Mouse (Mus musculus) liver, postnatal 0 days (tissue): ENCODE data around the gene Cc2d1b. TPM values are rescaled to one million over a fixed set of nuclear protein-coding genes. Genes with fewer than 3 reads are reported as not detected.

ENCODE experiments used
- ATAC-seq: fragments of 200-750 bp; cut with Nextera tagmentation; 2 replicates; pipeline ENCODE4 v1.8.0; 2017; ENCODE audit warnings: mild to moderate bottlenecking, moderate library complexity
- DNase-seq: peaks from one replicate; pipeline ENCODE4 v3.0.0-alpha.2; 2016
- H3K27ac ChIP-seq: fragments of 300-500 bp; sonication (generic); 2 replicates; pipeline ENCODE4 v1.5.1; 2014; ENCODE audit warnings: antibody characterized with exemption, moderate library complexity, mild to moderate bottlenecking, low read depth
- H3K27me3 ChIP-seq: fragments of 300-500 bp; sonication (generic); 2 replicates; pipeline ENCODE4 v1.6.1; 2014; ENCODE audit warnings: low read length, control low read depth, mixed read lengths; ENCODE audit not compliant: insufficient read depth
- H3K36me3 ChIP-seq: fragments of 300-500 bp; sonication (generic); replicated peaks from 2 replicates; pipeline ENCODE4 v1.6.1; 2014; ENCODE audit warnings: mild to moderate bottlenecking, control low read depth, low read length, moderate library complexity, mixed read lengths; ENCODE audit not compliant: insufficient read depth
- H3K4me1 ChIP-seq: fragments of 300-500 bp; sonication (generic); 2 replicates; pipeline ENCODE4 v1.6.1; 2014; ENCODE audit warnings: antibody characterized with exemption, mild to moderate bottlenecking, control low read depth; ENCODE audit not compliant: insufficient read depth
- H3K4me2 ChIP-seq: fragments of 300-500 bp; sonication (generic); 2 replicates; pipeline ENCODE4 v1.6.1; 2014; ENCODE audit warnings: low read depth, mild to moderate bottlenecking, low read length, moderate library complexity, mixed read lengths
- H3K4me3 ChIP-seq: fragments of 300-500 bp; sonication (generic); 2 replicates; pipeline ENCODE4 v1.5.1; 2014; ENCODE audit warnings: low read depth, low read length
- H3K9ac ChIP-seq: fragments of 300-500 bp; sonication (generic); replicated peaks from 2 replicates; pipeline ENCODE4 v1.6.1; 2014; ENCODE audit warnings: mild to moderate bottlenecking, moderate library complexity
- H3K9me3 ChIP-seq: fragments of 300-500 bp; sonication (generic); 2 replicates; pipeline ENCODE4 v1.6.1; 2016; ENCODE audit warnings: mild to moderate bottlenecking, control low read depth, low read length, mixed read lengths
- CTCF ChIP-seq: sonication (generic); IDR thresholded peaks from 2 replicates; pipeline ENCODE4 v1.5.1; 2016; ENCODE audit warnings: antibody characterized with exemption, low read depth
- EP300 ChIP-seq: IDR thresholded peaks from 2 replicates; pipeline ENCODE4 v1.6.1; 2016; ENCODE audit warnings: antibody characterized with exemption, low read depth, mild to moderate bottlenecking
- WGBS: fragments of 180-500 bp; shearing (Covaris S2); extraction: QIAGEN DNeasy Blood & Tissue Kit; methylation state at CpG from one replicate; pipeline ENCODE4 v1.1.7; 2014; ENCODE audit not compliant: insufficient replicate concordance; 5-methylcytosine and 5-hydroxymethylcytosine counted together
- polyA plus RNA-seq: library from polyadenylated mRNA; unstranded; fragments of >200 nt; fragmentation: Nextera tagmentation; extraction: Ambion mirVana; gene quantifications from 2 replicates; pipeline ENCODE4 v1.2.1, GENCODE M21; 2015

Cc2d1b gene
- polyA plus RNA-seq, 1 experiment from 2014 or later: 6.5 TPM

GRCm38 (mm10) chr4:108620536-108620935 is 796 bp downstream of the Cc2d1b start:
- peak; percentile 0; the same call in 1 of the 2 replicates for ATAC-seq
- Histone ChIP-seq H3K27ac (peak overlapping the region; percentile 85), H3K36me3 (peaks cover 16% of the 10 kb centered on the region), H3K9me3 (no peaks in the 10 kb centered on the region), H3K4me3 (peak overlapping the region; percentile 84), H3K9ac (peak overlapping the region; percentile 90), H3K4me2 (peak overlapping the region; percentile 94), H3K4me1 (peaks cover 15% of the 10 kb centered on the region), H3K27me3 (no peaks in the 10 kb centered on the region)
- no peak for TF ChIP-seq EP300
- no peak for TF ChIP-seq CTCF
- no peak for DNase-seq
- WGBS: 13% methylated on average over 8 of the region's 8 CpGs

- Histone ChIP-seq H3K27me3 (no peaks in the 10 kb centered on the region), H3K9ac (no peak overlapping the region), H3K9me3 (no peaks in the 10 kb centered on the region), H3K4me3 (no peak overlapping the region), H3K4me2 (no peak overlapping the region), H3K4me1 (peaks cover 15% of the 10 kb centered on the region), H3K36me3 (peaks cover 26% of the 10 kb centered on the region), H3K27ac (no peak overlapping the region)
- ATAC-seq (no peak), DNase-seq (no peak)
- peak; percentile 35 for TF ChIP-seq CTCF
- TF ChIP-seq EP300: no peak
- WGBS: 93% methylated on average over 6 of the region's 6 CpGs
These were observed 1.8 kb downstream of the Cc2d1b start for GRCm38 (mm10) chr4:108621504-108621903.

- 86% methylated on average over 5 of the region's 5 CpGs for WGBS
- no peak for ATAC-seq
- no peak for DNase-seq
- H3K27ac ChIP-seq: no peak overlapping the region
- H3K9me3 ChIP-seq: no peaks in the 10 kb centered on the region
- H3K4me1 ChIP-seq: no peaks in the 10 kb centered on the region
- no peak overlapping the region for H3K9ac ChIP-seq
- peaks cover 69% of the 10 kb centered on the region for H3K36me3 ChIP-seq
- TF ChIP-seq EP300: no peak
- no peak for TF ChIP-seq CTCF
- no peak overlapping the region for H3K4me2 ChIP-seq
- no peaks in the 10 kb centered on the region for H3K27me3 ChIP-seq
- no peak overlapping the region for H3K4me3 ChIP-seq
These were observed 7.3 kb downstream of the Cc2d1b start for GRCm38 (mm10) chr4:108627066-108627465.

- ATAC-seq (no peak), DNase-seq (no peak)
- Histone ChIP-seq H3K9ac (no peak overlapping the region), H3K36me3 (peaks cover 73% of the 10 kb centered on the region), H3K4me3 (no peak overlapping the region), H3K9me3 (no peaks in the 10 kb centered on the region), H3K27ac (no peak overlapping the region), H3K27me3 (no peaks in the 10 kb centered on the region), H3K4me2 (no peak overlapping the region), H3K4me1 (no peaks in the 10 kb centered on the region)
- 89% methylated on average over 7 of the region's 7 CpGs for WGBS
- no peak for TF ChIP-seq CTCF
- TF ChIP-seq EP300: no peak
These were observed 9.7 kb downstream of the Cc2d1b start for GRCm38 (mm10) chr4:108629363-108629880.

GRCm38 (mm10) chr4:108630096-108630495 is 10.4 kb downstream of the Cc2d1b start:
- no peak overlapping the region for H3K4me2 ChIP-seq
- no peak for DNase-seq
- TF ChIP-seq EP300: no peak
- no peak for TF ChIP-seq CTCF
- H3K9ac ChIP-seq: no peak overlapping the region
- H3K9me3 ChIP-seq: no peaks in the 10 kb centered on the region
- WGBS: 88% methylated on average over 9 of the region's 9 CpGs
- no peak overlapping the region for H3K27ac ChIP-seq
- no peaks in the 10 kb centered on the region for H3K27me3 ChIP-seq
- H3K36me3 ChIP-seq: peaks cover 72% of the 10 kb centered on the region
- ATAC-seq: no peak
- no peak overlapping the region for H3K4me3 ChIP-seq
- no peaks in the 10 kb centered on the region for H3K4me1 ChIP-seq

GRCm38 (mm10) chr4:108631616-108632015 is 11.9 kb downstream of the Cc2d1b start:
- no peaks in the 10 kb centered on the region for H3K27me3 ChIP-seq
- no peak overlapping the region for H3K4me3 ChIP-seq
- H3K4me1 ChIP-seq: no peaks in the 10 kb centered on the region
- WGBS: 88% methylated on average over 4 of the region's 4 CpGs
- H3K9me3 ChIP-seq: no peaks in the 10 kb centered on the region
- no peak overlapping the region for H3K27ac ChIP-seq
- DNase-seq: no peak
- H3K36me3 ChIP-seq: peaks cover 64% of the 10 kb centered on the region
- H3K4me2 ChIP-seq: no peak overlapping the region
- H3K9ac ChIP-seq: no peak overlapping the region
- ATAC-seq: no peak
- no peak for TF ChIP-seq CTCF
- no peak for TF ChIP-seq EP300
